Mouse (Mus musculus) MEL (cell line): ENCODE results near the gene Pglyrp1. TPM values are rescaled to one million over a fixed set of nuclear protein-coding genes. Genes with fewer than 3 reads are reported as not detected.
A peak's percentile ranks its signal among the peaks of the same experiment; 100 is the strongest.

ENCODE experiments used
- DNase-seq: peaks from one replicate; pipeline ENCODE4 v3.0.0; 2011; ENCODE audit warnings: low read depth, low spot score
- H3K27ac ChIP-seq: 2 replicates; pipeline ENCODE4 v1.5.1; 2012; ENCODE audit warnings: low read depth, mild to moderate bottlenecking, control low read depth, low read length, moderate library complexity; ENCODE audit not compliant: control insufficient read depth
- H3K27me3 ChIP-seq, 2 experiments: fragments of 150-350 bp in 1 of 2; sonication (generic) in 1 of 2; 2 replicates each; pipeline ENCODE4 v1.6.1; 2012; ENCODE audit warnings: low read length in 2 of 2, mild to moderate bottlenecking in 2 of 2, improper control_type of control experiment in 1 of 2, moderate library complexity in 1 of 2; ENCODE audit not compliant: insufficient read depth in 2 of 2, control insufficient read depth in 1 of 2
- H3K36me3 ChIP-seq, 2 experiments: 2 replicates each; pipeline ENCODE4 v1.6.1; 2012 to 2014; ENCODE audit warnings: low read length in 2 of 2, improper control_type of control experiment in 1 of 2, inconsistent platforms in 1 of 2, mild to moderate bottlenecking in 1 of 2; ENCODE audit not compliant: insufficient read depth in 2 of 2, control insufficient read depth in 1 of 2
- H3K4me1 ChIP-seq, 2 experiments: fragments of 150-350 bp in 1 of 2; sonication (generic) in 1 of 2; 2 replicates each; pipeline ENCODE4 v1.6.1; 2012; ENCODE audit warnings: low read length in 2 of 2, improper control_type of control experiment in 1 of 2, mild to moderate bottlenecking in 1 of 2; ENCODE audit not compliant: insufficient read depth in 2 of 2, control insufficient read depth in 1 of 2
- H3K4me3 ChIP-seq, 2 experiments: fragments of 150-350 bp in 1 of 2; sonication (generic) in 1 of 2; 2 replicates each; pipeline ENCODE4 v1.5.1; 2012; ENCODE audit warnings: low read depth in 2 of 2, low read length in 2 of 2, mild to moderate bottlenecking in 2 of 2, moderate library complexity in 2 of 2, control low read depth in 1 of 2, improper control_type of control experiment in 1 of 2; ENCODE audit not compliant: control insufficient read depth in 1 of 2, insufficient read depth in 1 of 2
- H3K79me2 ChIP-seq: 2 replicates; pipeline ENCODE4 v1.6.1; 2012; ENCODE audit warnings: mild to moderate bottlenecking, low read length, moderate library complexity; ENCODE audit not compliant: control insufficient read depth, poor library complexity, insufficient read depth
- H3K9ac ChIP-seq: 2 replicates; pipeline ENCODE4 v1.6.1; 2012; ENCODE audit warnings: low read depth, mild to moderate bottlenecking, control low read depth, low read length, moderate library complexity; ENCODE audit not compliant: control insufficient read depth, poor library complexity, severe bottlenecking
- H3K9me3 ChIP-seq: fragments of 150-350 bp; sonication (generic); replicated peaks from 2 replicates; pipeline ENCODE4 v1.6.1; 2012; ENCODE audit warnings: mild to moderate bottlenecking, low read length, improper control_type of control experiment, moderate library complexity; ENCODE audit not compliant: insufficient read depth
- BHLHE40 ChIP-seq: IDR thresholded peaks from 2 replicates; pipeline ENCODE4 v1.6.1; 2012; ENCODE audit warnings: low read depth, mild to moderate bottlenecking, inconsistent platforms, low read length, improper control_type of control experiment, borderline replicate concordance
- CHD2 ChIP-seq: IDR thresholded peaks from 2 replicates; pipeline ENCODE4 v1.6.1; 2011; ENCODE audit warnings: low read length, improper control_type of control experiment
- CTCF ChIP-seq, 3 experiments: IDR thresholded peaks in 2 of 3; conservative IDR thresholded peaks in 1 of 3; 2 replicates each; pipeline ENCODE4 v1.5.1; 2011 to 2012; ENCODE audit warnings: low read length in 3 of 3, low read depth in 2 of 3, mild to moderate bottlenecking in 2 of 3, improper control_type of control experiment in 1 of 3, inconsistent platforms in 1 of 3, mixed read lengths in 1 of 3, moderate library complexity in 1 of 3; ENCODE audit not compliant: control insufficient read depth in 1 of 3, insufficient read depth in 1 of 3, poor library complexity in 1 of 3, severe bottlenecking in 1 of 3
- ELF1 ChIP-seq: IDR thresholded peaks from 2 replicates; pipeline ENCODE4 v1.6.1; 2014; ENCODE audit warnings: low read depth, mild to moderate bottlenecking, inconsistent platforms, low read length, improper control_type of control experiment, moderate library complexity
- EP300 ChIP-seq, 2 experiments: IDR thresholded peaks; 2 replicates each; pipeline ENCODE4 v1.6.1; 2011; ENCODE audit warnings: improper control_type of control experiment in 2 of 2, low read length in 2 of 2, low read depth in 1 of 2, mild to moderate bottlenecking in 1 of 2
- ETS1 ChIP-seq: IDR thresholded peaks from 2 replicates; pipeline ENCODE4 v1.6.1; 2012; ENCODE audit warnings: low read depth, mild to moderate bottlenecking, inconsistent platforms, low read length, improper control_type of control experiment, moderate library complexity
- GABPA ChIP-seq: IDR thresholded peaks from 2 replicates; pipeline ENCODE4 v1.6.1; 2012; ENCODE audit warnings: low read depth, mild to moderate bottlenecking, inconsistent platforms, low read length, improper control_type of control experiment, moderate library complexity
- GATA1 ChIP-seq: IDR thresholded peaks from 2 replicates; pipeline ENCODE4 v1.6.1; 2011; ENCODE audit warnings: low read depth, low read length, improper control_type of control experiment
- HCFC1 ChIP-seq: IDR thresholded peaks from 2 replicates; pipeline ENCODE4 v1.6.1; 2012; ENCODE audit warnings: low read depth, mild to moderate bottlenecking, inconsistent platforms, low read length, improper control_type of control experiment, moderate library complexity
- KAT2A ChIP-seq: conservative IDR thresholded peaks from 2 replicates; pipeline ENCODE4 v1.6.1; 2012; ENCODE audit warnings: low read depth, low read length, improper control_type of control experiment, inconsistent platforms
- MAX ChIP-seq: IDR thresholded peaks from 2 replicates; pipeline ENCODE4 v1.6.1; 2011; ENCODE audit warnings: low read length, improper control_type of control experiment
- MXI1 ChIP-seq: IDR thresholded peaks from 2 replicates; pipeline ENCODE4 v1.6.1; 2011; ENCODE audit warnings: mild to moderate bottlenecking, low read depth, low read length, improper control_type of control experiment
- MYB ChIP-seq: IDR thresholded peaks from 2 replicates; pipeline ENCODE4 v1.6.1; 2011; ENCODE audit warnings: mild to moderate bottlenecking, low read depth, low read length, improper control_type of control experiment
- MYC ChIP-seq: IDR thresholded peaks from 2 replicates; pipeline ENCODE4 v1.6.1; 2011; ENCODE audit warnings: low read depth, mild to moderate bottlenecking, low read length, improper control_type of control experiment, moderate library complexity
- NELFE ChIP-seq: IDR thresholded peaks from 2 replicates; pipeline ENCODE4 v1.6.1; 2011; ENCODE audit warnings: low read depth, low read length, improper control_type of control experiment
- NRF1 ChIP-seq: IDR thresholded peaks from 2 replicates; pipeline ENCODE4 v1.6.1; 2014; ENCODE audit warnings: low read depth, mild to moderate bottlenecking, inconsistent platforms, low read length, improper control_type of control experiment, moderate library complexity; ENCODE audit not compliant: poor library complexity, insufficient read depth, severe bottlenecking
- RAD21 ChIP-seq: IDR thresholded peaks from 2 replicates; pipeline ENCODE4 v1.6.1; 2011; ENCODE audit warnings: mild to moderate bottlenecking, low read depth, low read length, improper control_type of control experiment
- RCOR1 ChIP-seq: IDR thresholded peaks from 2 replicates; pipeline ENCODE4 v1.6.1; 2012; ENCODE audit warnings: low read depth, mild to moderate bottlenecking, inconsistent platforms, low read length, improper control_type of control experiment
- TAL1 ChIP-seq: IDR thresholded peaks from 2 replicates; pipeline ENCODE4 v1.6.1; 2012; ENCODE audit warnings: mild to moderate bottlenecking, inconsistent platforms, low read length, moderate library complexity, mixed read lengths
- TCF12 ChIP-seq: IDR thresholded peaks from 2 replicates; pipeline ENCODE4 v1.6.1; 2014; ENCODE audit warnings: low read depth, mild to moderate bottlenecking, inconsistent platforms, low read length, improper control_type of control experiment, moderate library complexity
- UBTF ChIP-seq: IDR thresholded peaks from 2 replicates; pipeline ENCODE4 v1.6.1; 2012; ENCODE audit warnings: low read depth, mild to moderate bottlenecking, inconsistent platforms, low read length, improper control_type of control experiment, moderate library complexity, borderline replicate concordance; ENCODE audit not compliant: insufficient read depth
- USF2 ChIP-seq, 2 experiments: IDR thresholded peaks; 2 replicates each; pipeline ENCODE4 v1.6.1; 2011 to 2012; ENCODE audit warnings: improper control_type of control experiment in 2 of 2, low read length in 2 of 2, borderline replicate concordance in 1 of 2, inconsistent platforms in 1 of 2, low read depth in 1 of 2, mild to moderate bottlenecking in 1 of 2; ENCODE audit not compliant: insufficient read depth in 1 of 2
- ZC3H11A ChIP-seq: IDR thresholded peaks from 2 replicates; pipeline ENCODE4 v1.6.1; 2012; ENCODE audit warnings: low read depth, mild to moderate bottlenecking, inconsistent platforms, low read length, improper control_type of control experiment
- ZMIZ1 ChIP-seq: IDR thresholded peaks from 2 replicates; pipeline ENCODE4 v1.6.1; 2012; ENCODE audit warnings: low read depth, mild to moderate bottlenecking, inconsistent platforms, low read length, improper control_type of control experiment, moderate library complexity
- ZNF384 ChIP-seq: IDR thresholded peaks from 2 replicates; pipeline ENCODE4 v1.6.1; 2012; ENCODE audit warnings: low read depth, mild to moderate bottlenecking, inconsistent platforms, low read length, improper control_type of control experiment
- polyA plus RNA-seq, 2 experiments: library from polyadenylated mRNA; stranded (reverse) in 1 of 2; unstranded in 1 of 2; fragments of >175 nt in 1 of 2; fragments of >200 nt in 1 of 2; gene quantifications; 2 replicates each; pipeline versions ENCODE4 v1.2.1 to v1.2.4; 2012; ENCODE audit warnings: low replicate concordance in 2 of 2, low read depth in 1 of 2; ENCODE audit not compliant: insufficient read length in 2 of 2, insufficient read depth in 1 of 2, missing spikeins in 1 of 2
- total RNA-seq: library from RNA; depleted of rRNA; stranded (reverse); fragments of 300-350 nt; gene quantifications from 2 replicates; pipeline ENCODE4 v1.2.3, GENCODE M21; 2012

Pglyrp1 gene
- total and polyA plus RNA-seq, 3 experiments: 0.33 TPM; not detected in 2

DNA sequence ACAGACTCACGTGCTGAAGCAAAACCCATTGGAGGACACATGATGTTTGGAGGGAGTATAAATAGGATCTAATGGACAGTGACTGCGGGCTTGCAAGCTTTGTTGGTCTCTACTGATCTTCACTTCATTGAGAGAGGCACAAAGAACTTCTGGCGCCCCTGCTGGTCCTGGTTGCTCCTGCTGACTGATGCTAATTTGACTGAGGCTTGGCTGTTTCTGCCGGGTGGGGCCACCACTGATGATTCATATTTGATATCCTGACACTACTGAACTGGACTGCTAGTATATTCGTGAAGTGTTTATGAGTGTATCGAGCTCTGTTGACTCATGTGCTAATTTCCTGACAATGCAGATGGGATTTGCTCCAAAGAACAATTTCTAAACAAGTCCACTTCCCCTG is 8.3 kb upstream of the Pglyrp1 start:
- H3K9me3 ChIP-seq: no peaks in the 10 kb centered on the region
- H3K27me3 ChIP-seq: no peaks in the 10 kb centered on the region; a peak in 1 of 4 replicates
- DNase-seq: no peak

DNA sequence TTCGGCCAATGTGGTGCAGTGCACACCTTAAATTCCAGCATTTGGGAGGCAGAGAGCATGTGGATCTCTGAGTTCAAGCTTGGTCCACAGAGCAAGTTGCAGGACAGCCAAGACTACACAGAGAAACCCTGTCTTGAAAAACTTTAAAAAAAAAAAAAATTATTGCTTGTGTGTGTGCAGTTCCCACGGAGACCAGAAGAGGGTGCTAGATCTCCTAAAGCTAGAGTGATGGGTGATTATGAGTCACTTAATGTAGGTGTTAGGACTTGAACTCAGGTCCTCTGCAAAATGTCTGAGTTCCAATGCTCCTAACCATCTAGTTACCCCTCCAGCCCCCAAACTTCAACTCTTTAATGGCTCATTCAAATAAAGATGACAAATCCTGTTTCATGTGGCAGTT is 2.6 kb upstream of the Pglyrp1 start:
- H3K36me3 ChIP-seq: no peaks in the 10 kb centered on the region
- no peaks in the 10 kb centered on the region for H3K79me2 ChIP-seq
- H3K9me3 ChIP-seq: no peaks in the 10 kb centered on the region
- H3K27ac ChIP-seq: no peak overlapping the region
- no peaks in the 10 kb centered on the region for H3K4me1 ChIP-seq
- H3K9ac ChIP-seq: no peak overlapping the region
- TF ChIP-seq HCFC1 (no peak), KAT2A (no peak), ZC3H11A (no peak), RAD21 (no peak), ZNF384 (peak; percentile 81), RCOR1 (no peak), GATA1 (no peak), UBTF (no peak), USF2 (IDR thresholded peaks at IDR 0.05; ENCODE audit: borderline replicate concordance in 1 of 2, insufficient read depth in 1 of 2, low read depth in 1 of 2, low read length in 2 of 2) (no peak), MYC (no peak), MXI1 (no peak), EP300 (IDR thresholded peaks at IDR 0.05; ENCODE audit: low read depth in 1 of 2, low read length in 2 of 2) (no peak), ZMIZ1 (no peak), CTCF (IDR thresholded peaks at IDR 0.05 in 2 of 3, conservative IDR thresholded peaks at IDR 0.05 in 1 of 3; ENCODE audit: control insufficient read depth in 1 of 3, insufficient read depth in 1 of 3, low read depth in 2 of 3, low read length in 3 of 3, poor library complexity in 1 of 3, severe bottlenecking in 1 of 3) (peak in 2 of 3 experiments; percentile 33 to 54; a peak in 3 of 6 replicates)
- TF ChIP-seq, all 39 proteins: peak for 2
- H3K4me3 ChIP-seq: no peak overlapping the region
- no peak for DNase-seq
- H3K27me3 ChIP-seq: no peaks in the 10 kb centered on the region

More for the DNA sequence above, 8.3 kb upstream of the Pglyrp1 start:
- no peaks in the 10 kb centered on the region for H3K79me2 ChIP-seq
- H3K27ac ChIP-seq: no peak overlapping the region
- TF ChIP-seq ELF1 (no peak), NRF1 (no peak), GATA1 (no peak), HCFC1 (no peak), EP300 (IDR thresholded peaks at IDR 0.05; ENCODE audit: low read depth in 1 of 2, low read length in 2 of 2) (no peak), TAL1 (no peak), TCF12 (no peak), NELFE (no peak), MYC (no peak), MAX (no peak), UBTF (no peak), ETS1 (no peak), GABPA (no peak), CHD2 (no peak), KAT2A (no peak), BHLHE40 (no peak), ZMIZ1 (no peak), MYB (no peak), ZC3H11A (no peak)
- no peaks in the 10 kb centered on the region for H3K4me1 ChIP-seq
- no peak overlapping the region for H3K9ac ChIP-seq
- H3K36me3 ChIP-seq: no peaks in the 10 kb centered on the region
- H3K4me3 ChIP-seq: no peak overlapping the region
